ENCODE assay signal across 8 mouse cellular contexts in the genomic region with DNA sequence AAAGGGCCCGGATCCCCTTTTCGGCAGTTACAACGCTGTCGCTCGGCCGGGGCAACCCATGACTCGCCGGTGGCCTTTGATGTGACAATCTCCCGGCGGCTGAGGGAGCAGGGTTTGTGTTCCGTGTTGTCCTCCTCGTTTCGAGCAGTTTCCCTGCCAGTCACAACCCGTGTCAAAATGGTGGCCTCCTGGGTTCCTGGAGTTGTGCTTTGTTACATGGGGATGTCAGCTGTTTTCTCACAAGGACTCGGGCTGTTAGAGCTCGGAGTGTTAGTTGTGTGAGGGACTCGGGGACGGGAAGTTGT. TPM values are rescaled to one million over a fixed set of nuclear protein-coding genes. Genes with fewer than 3 reads are reported as not detected.
A peak's percentile ranks its signal among the peaks of the same experiment; 100 is the strongest.
DNase-seq lines count a peak whose midpoint lies in the region; ATAC-seq and TF ChIP-seq lines count a peak whose summit lies in the region.

No protein-coding gene starts in this region.

- no peaks in the 10 kb centered on the region for H3K9me3 ChIP-seq in CH12.LX (replicated peaks; ENCODE audit: low read length)
- no peaks in the 10 kb centered on the region for H3K9me3 ChIP-seq in forebrain, embryonic 16.5 days (ENCODE audit: control insufficient read depth, low read length)

- no peak for TF ChIP-seq POLR2A in CH12.LX (IDR thresholded peaks at IDR 0.05; ENCODE audit: low read depth, low read length)

- peak overlapping the region; percentile 85 for H3K4me3 ChIP-seq in gastrocnemius, adult 2 months
- H3K4me3 ChIP-seq in CH12.LX (replicated peaks in 1 of 3; ENCODE audit: low read depth in 2 of 3, low read length in 2 of 3, poor library complexity in 1 of 3) = peak overlapping the region; percentile 71 to 95 (median 73)
- H3K4me3 ChIP-seq in forebrain, embryonic 16.5 days (replicated peaks; ENCODE audit: low read length) = peak overlapping the region; percentile 93

- H3K27ac ChIP-seq in gastrocnemius, adult 2 months = peak overlapping the region; percentile 99
- H3K27ac ChIP-seq in CH12.LX (ENCODE audit: insufficient read depth, low read depth) = peak overlapping the region; percentile 34; the same call in 1 of the 2 replicates
- H3K27ac ChIP-seq in forebrain, embryonic 16.5 days (ENCODE audit: low read length) = peak overlapping the region; percentile 97

- H3K4me1 ChIP-seq in CH12.LX (ENCODE audit: control insufficient read depth in 1 of 2, insufficient read depth in 2 of 2) = peaks cover 7 to 51% of the 10 kb centered on the region in 2 experiments
- H3K4me1 ChIP-seq in forebrain, embryonic 16.5 days (replicated peaks; ENCODE audit: control insufficient read depth, insufficient read depth, low read length) = peaks cover 26% of the 10 kb centered on the region

- WGBS in forebrain, embryonic 16.5 days = under 1% methylated on average over 18 of the region's 18 CpGs

- H3K79me2 ChIP-seq in CH12.LX (replicated peaks; ENCODE audit: control insufficient read depth, extremely low read depth, insufficient read depth, poor library complexity, severe bottlenecking) = peaks cover 43% of the 10 kb centered on the region

- no peak for DNase-seq in gastrocnemius, adult 2 months
- DNase-seq in gastrocnemius, postnatal 25 days = no peak
- no peak for DNase-seq in CH12.LX (ENCODE audit: extremely low read depth)
- DNase-seq in retina, embryonic 14.5 days (ENCODE audit: low spot score) = no peak
- no peak for DNase-seq in B cell, adult 2 months
- no peak for DNase-seq in retina, postnatal 1 day

- peak overlapping the region; percentile 67; the same call in 1 of the 2 replicates for H3K4me2 ChIP-seq in CH12.LX (ENCODE audit: insufficient read depth, low read depth, poor library complexity, severe bottlenecking)
- H3K4me2 ChIP-seq in forebrain, embryonic 16.5 days (ENCODE audit: low read length) = peak overlapping the region; percentile 72

- no peaks in the 10 kb centered on the region for H3K27me3 ChIP-seq in CH12.LX (replicated peaks)
- H3K27me3 ChIP-seq in forebrain, embryonic 16.5 days (replicated peaks; ENCODE audit: control insufficient read depth, insufficient read depth, low read length) = no peaks in the 10 kb centered on the region

- TF ChIP-seq RAD21 in CH12.LX (IDR thresholded peaks at IDR 0.05; ENCODE audit: low read depth, low read length) = no peak

- H3K9ac ChIP-seq in CH12.LX (ENCODE audit: insufficient read depth, low read depth) = peak overlapping the region; percentile 93
- peak overlapping the region; percentile 95 for H3K9ac ChIP-seq in forebrain, embryonic 16.5 days (replicated peaks; ENCODE audit: low read depth, low read length)

- ATAC-seq in forebrain, embryonic 16.5 days = no peak
- ATAC-seq in megakaryocyte, adult 5-6 weeks (ENCODE audit: poor library complexity, severe bottlenecking) = 0 out of 2 replicates have a peak, but pooled peaks have one; percentile 2

- no peak for TF ChIP-seq EP300 in CH12.LX (IDR thresholded peaks at IDR 0.05; ENCODE audit: low read length)

- dilution Hi-C loops in CH12.LX (cut with MboI; ENCODE audit: extremely low pct_ligation_motif_present, extremely low pct_unique_long_range_greater_than_20kb, low sequenced_read_pairs) = no loop called here

- TF ChIP-seq CTCF in gastrocnemius, adult 2 months (IDR thresholded peaks at IDR 0.05) = no peak
- TF ChIP-seq CTCF in CH12.LX (conservative IDR thresholded peaks at IDR 0.05 in 1 of 2, IDR thresholded peaks at IDR 0.05 in 1 of 2; ENCODE audit: low read depth in 2 of 2, low read length in 2 of 2) = no peak

- H3K36me3 ChIP-seq in CH12.LX (replicated peaks in 1 of 2; ENCODE audit: control insufficient read depth in 1 of 2, insufficient read depth in 1 of 2, low read length in 1 of 2) = peaks cover 39 to 52% of the 10 kb centered on the region in 2 experiments
- H3K36me3 ChIP-seq in forebrain, embryonic 16.5 days (ENCODE audit: control insufficient read depth, insufficient read depth) = peaks cover 18% of the 10 kb centered on the region

- intact Hi-C loops in gastrocnemius, adult 2 months (cut with DNase I) = loop anchor here (2.0 kb wide), 1 partner anchor 34 kb away; no protein-coding TSS in a partner anchor

- in situ Hi-C loops in CH12.LX (cut with MboI; ENCODE audit: low pct_ligation_motif_present, low pct_unique_long_range_greater_than_20kb, low sequenced_read_pairs) = no loop called here

TF ChIP-seq in CH12.LX, 34 proteins besides CTCF, POLR2A, EP300 and RAD21:
- TF ChIP-seq SMC3 (IDR thresholded peaks at IDR 0.05; ENCODE audit: low read depth, low read length) = no peak
- TF ChIP-seq POLR2AphosphoS2 (IDR thresholded peaks at IDR 0.05; ENCODE audit: low read depth, low read length) = peak; percentile 88; the same call in 1 of the 2 replicates

RNA-seq across cellular contexts. Expression of a gene that starts 1.2 kb away (rescaled TPM):
- total RNA-seq in gastrocnemius, adult 2 months (2021) = 100 to 1,000 TPM; 160 to 166 TPM
- 100 to 1,000 TPM; 133 to 143 TPM for total RNA-seq in gastrocnemius, postnatal 25 days (2021)
- total RNA-seq in CH12.LX (2012; rRNA removed) (118 and 129 TPM in 2 replicates), CH12.LX (2014; rRNA removed) (156 and 182 TPM in 2 replicates)
- 282 and 284 TPM in 2 replicates for polyA plus RNA-seq in CH12.LX (2012; ENCODE audit: insufficient read length, low read depth)
- 549 and 607 TPM in 2 replicates for polyA plus RNA-seq in forebrain, embryonic 16.5 days (2015; fragmentation: Nextera tagmentation; extraction: Ambion mirVana)
- total RNA-seq in megakaryocyte, adult 5-6 weeks (2015) = 255 and 299 TPM in 2 replicates
- total RNA-seq in megakaryocyte, adult 5-6 weeks (2017) = 203 and 252 TPM in 2 replicates

RNA-seq across cellular contexts. Expression of a gene that starts 35.3 kb away (rescaled TPM):
- total RNA-seq in gastrocnemius, adult 2 months (2021) = 10 to 100 TPM; 48.2 to 60.7 TPM
- 10 to 100 TPM; 50.5 to 51.5 TPM for total RNA-seq in gastrocnemius, postnatal 25 days (2021)
- total RNA-seq in CH12.LX (2012; rRNA removed) (40.2 and 43.7 TPM in 2 replicates), CH12.LX (2014; rRNA removed) (51.2 and 58.7 TPM in 2 replicates)
- 34.3 and 40.7 TPM in 2 replicates for polyA plus RNA-seq in CH12.LX (2012; ENCODE audit: insufficient read length, low read depth)
- polyA plus RNA-seq in forebrain, embryonic 16.5 days (2015; fragmentation: Nextera tagmentation; extraction: Ambion mirVana) = 45.0 and 49.2 TPM in 2 replicates
- 61.6 and 69.6 TPM in 2 replicates for total RNA-seq in megakaryocyte, adult 5-6 weeks (2015)
- 77.3 and 80.9 TPM in 2 replicates for total RNA-seq in megakaryocyte, adult 5-6 weeks (2017)

RNA-seq across cellular contexts. Expression of a gene that starts 53.4 kb away (rescaled TPM):
- under 1 TPM; 0.20 to 0.33 TPM for total RNA-seq in gastrocnemius, adult 2 months (2021)
- under 1 TPM; 0.38 to 0.72 TPM for total RNA-seq in gastrocnemius, postnatal 25 days (2021)
- total RNA-seq in CH12.LX (2012; rRNA removed) = not detected in 2 replicates
- not detected in 2 replicates for total RNA-seq in CH12.LX (2014; rRNA removed)
- polyA plus RNA-seq in CH12.LX (2012; ENCODE audit: insufficient read length, low read depth) = not detected in 2 replicates
- polyA plus RNA-seq in forebrain, embryonic 16.5 days (2015; fragmentation: Nextera tagmentation; extraction: Ambion mirVana) = 0.23 and 1.1 TPM in 2 replicates
- total RNA-seq in megakaryocyte, adult 5-6 weeks (2015) = not detected in 2 replicates
- total RNA-seq in megakaryocyte, adult 5-6 weeks (2017) = not detected in 2 replicates

Comparison
In these comparisons a context has a peak if more than half of its experiments do, and no peak if none do; other contexts are left out.
1. H3K27ac ChIP-seq: peak in every context shown above with its lines; median percentile 99 in gastrocnemius, adult 2 months; 97 in forebrain, embryonic 16.5 days; 34 in CH12.LX.